Mouse (Mus musculus) lung, embryonic 16.5 days (tissue): ENCODE measurements at regions not wholly inside any gene's neighbourhood (a gene's known extent, or its start where the extent isn't known, plus 50 kb on each side); places are given as distances from the start of the nearest gene placed in this dataset.
A peak's percentile ranks its signal among the peaks of the same experiment; 100 is the strongest.

ENCODE experiments used
- ATAC-seq: fragments of 200-750 bp; cut with Nextera tagmentation; 2 replicates; pipeline ENCODE4 v1.8.0; 2017; ENCODE audit warnings: low read depth, mild to moderate bottlenecking, moderate library complexity
- H3K27ac ChIP-seq: fragments of 300-500 bp; sonication (generic); 2 replicates; pipeline ENCODE4 v1.5.1; 2014; ENCODE audit warnings: mild to moderate bottlenecking, control low read depth, low read length
- H3K27me3 ChIP-seq: fragments of 300-500 bp; sonication (generic); 2 replicates; pipeline ENCODE4 v1.6.1; 2014; ENCODE audit warnings: low read depth, low read length, mixed read lengths; ENCODE audit not compliant: control insufficient read depth, insufficient read depth
- H3K36me3 ChIP-seq: fragments of 300-500 bp; sonication (generic); 2 replicates; pipeline ENCODE4 v1.6.1; 2014; ENCODE audit warnings: low read length; ENCODE audit not compliant: control insufficient read depth, insufficient read depth
- H3K4me1 ChIP-seq: fragments of 300-500 bp; sonication (generic); replicated peaks from 2 replicates; pipeline ENCODE4 v1.6.1; 2014; ENCODE audit warnings: low read length, mixed read lengths; ENCODE audit not compliant: control insufficient read depth, insufficient read depth
- H3K4me2 ChIP-seq: fragments of 300-500 bp; sonication (generic); 2 replicates; pipeline ENCODE4 v1.6.1; 2014; ENCODE audit warnings: low read depth, low read length, control low read depth
- H3K4me3 ChIP-seq: fragments of 300-500 bp; sonication (generic); 2 replicates; pipeline ENCODE4 v1.5.1; 2014; ENCODE audit warnings: mild to moderate bottlenecking, low read length, control low read depth
- H3K9ac ChIP-seq: fragments of 300-500 bp; sonication (generic); 2 replicates; pipeline ENCODE4 v1.6.1; 2014; ENCODE audit warnings: low read length, control low read depth
- H3K9me3 ChIP-seq: fragments of 300-500 bp; sonication (generic); 2 replicates; pipeline ENCODE4 v1.6.1; 2016; ENCODE audit warnings: low read length; ENCODE audit not compliant: control insufficient read depth
- WGBS: fragments of 180-500 bp; shearing (Covaris S2); extraction: QIAGEN DNeasy Blood & Tissue Kit; methylation state at CpG from one replicate; pipeline ENCODE4 v1.1.7; 2014; 5-methylcytosine and 5-hydroxymethylcytosine counted together

DNA sequence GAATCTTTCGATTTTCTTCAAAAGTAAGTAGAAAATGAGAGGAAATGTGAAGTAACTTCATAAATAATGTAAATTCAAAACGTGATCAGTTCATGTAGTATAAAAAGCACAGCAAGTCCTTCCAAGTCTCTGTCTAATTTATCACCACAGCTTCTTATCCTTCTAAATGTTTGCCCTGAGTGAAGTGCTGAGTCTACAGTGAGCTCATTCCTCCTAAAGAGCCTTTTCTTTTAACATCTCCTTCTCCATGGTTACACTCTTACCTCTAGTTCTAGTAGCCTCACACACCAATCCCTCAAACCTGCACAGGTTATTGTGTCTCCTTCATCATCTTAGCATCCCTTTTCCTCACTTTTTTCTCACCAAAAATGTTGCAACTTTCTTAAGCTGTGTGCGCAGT is 375.5 kb downstream of the Pros1 start:
- no peak overlapping the region for H3K27ac ChIP-seq
- no peaks in the 10 kb centered on the region for H3K9me3 ChIP-seq
- 0 out of 2 replicates have a peak, but pooled peaks have one; percentile 59 for ATAC-seq
- H3K9ac ChIP-seq = no peak overlapping the region
- no peaks in the 10 kb centered on the region for H3K4me1 ChIP-seq
- no peaks in the 10 kb centered on the region for H3K27me3 ChIP-seq
- WGBS = 50% methylated on average over 3 of the region's 3 CpGs
- no peak overlapping the region for H3K4me2 ChIP-seq
- H3K36me3 ChIP-seq = no peaks in the 10 kb centered on the region
- no peak overlapping the region for H3K4me3 ChIP-seq

DNA sequence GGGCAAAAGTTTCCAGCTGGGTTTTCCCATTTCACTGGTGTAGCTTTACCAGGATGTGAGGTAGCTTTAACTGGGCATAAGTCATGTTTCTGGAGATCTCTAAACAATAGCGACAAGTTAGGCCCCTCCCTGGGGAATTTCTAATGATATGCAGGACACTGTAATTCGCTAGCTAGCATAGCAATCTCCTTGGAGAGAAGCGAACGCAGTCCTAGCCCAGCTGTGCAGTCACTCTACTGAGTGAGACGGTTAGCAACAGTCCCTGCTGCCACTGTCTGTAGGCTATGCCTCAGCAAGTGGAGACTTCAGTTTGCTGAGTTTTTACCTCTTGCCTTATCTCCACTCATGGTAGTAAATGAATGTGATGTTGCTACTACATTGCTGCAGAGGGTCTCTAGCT is 416.1 kb downstream of the Pros1 start:
- no peak overlapping the region for H3K4me3 ChIP-seq
- no peak for ATAC-seq
- no peak overlapping the region for H3K4me2 ChIP-seq
- H3K4me1 ChIP-seq = no peaks in the 10 kb centered on the region
- no peak overlapping the region for H3K27ac ChIP-seq
- no peaks in the 10 kb centered on the region for H3K36me3 ChIP-seq
- no peaks in the 10 kb centered on the region for H3K27me3 ChIP-seq
- H3K9ac ChIP-seq = no peak overlapping the region
- WGBS = 34% methylated on average over 5 of the region's 5 CpGs
- no peaks in the 10 kb centered on the region for H3K9me3 ChIP-seq

DNA sequence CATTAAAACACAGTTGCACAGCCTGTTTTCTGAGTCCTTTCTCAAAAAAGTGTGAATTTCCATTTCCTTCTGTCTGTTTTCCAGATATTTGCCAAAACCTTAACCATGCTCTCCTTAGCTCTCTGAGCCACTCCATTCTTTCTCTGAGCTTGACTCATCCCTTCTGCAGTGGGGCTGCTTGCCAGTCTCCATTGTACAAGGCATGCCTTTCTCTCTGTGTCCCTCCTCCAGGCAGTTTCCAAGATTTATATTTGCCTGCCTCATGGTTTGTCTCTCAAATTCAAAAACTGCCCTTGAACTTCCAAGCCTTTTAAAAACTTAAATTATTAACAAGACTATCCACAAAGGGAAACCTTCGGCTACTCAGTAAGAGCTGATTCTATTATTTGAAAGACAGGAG is 423.4 kb downstream of the Pros1 start:
- WGBS = 69% methylated on average over 1 of the region's 1 CpGs
- Histone ChIP-seq H3K4me3 (no peak overlapping the region), H3K27ac (no peak overlapping the region)

DNA sequence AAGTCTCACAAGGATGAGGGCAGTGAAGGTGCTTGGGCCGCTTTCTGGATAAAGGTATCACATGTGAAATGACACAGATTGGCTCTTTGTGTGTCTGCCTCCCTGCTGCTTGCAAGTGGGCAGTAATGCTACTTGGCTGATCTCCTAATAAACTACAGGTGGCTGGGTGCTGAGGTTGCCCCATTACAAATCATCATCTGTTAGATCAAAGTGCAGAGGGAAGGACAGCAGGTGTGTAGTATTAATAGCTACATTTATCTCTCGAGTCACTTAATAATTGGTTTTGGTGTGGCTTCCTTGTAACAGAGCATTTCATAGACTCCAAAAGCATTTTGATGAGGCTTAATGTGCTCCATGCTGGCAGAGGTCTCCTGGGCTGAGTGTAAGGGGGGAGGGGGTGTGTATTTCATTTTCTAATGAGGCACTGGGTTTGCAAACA is 424.2 kb downstream of the Pros1 start:
- no peak overlapping the region for H3K9ac ChIP-seq
- H3K36me3 ChIP-seq = no peaks in the 10 kb centered on the region
- no peak for ATAC-seq
- H3K4me1 ChIP-seq = no peaks in the 10 kb centered on the region
- WGBS = 68% methylated on average over 2 of the region's 2 CpGs
- no peak overlapping the region for H3K4me3 ChIP-seq
- no peak overlapping the region for H3K4me2 ChIP-seq
- H3K27me3 ChIP-seq = no peaks in the 10 kb centered on the region
- no peak overlapping the region for H3K27ac ChIP-seq
- H3K9me3 ChIP-seq = no peaks in the 10 kb centered on the region

More for the DNA sequence above, 423.4 kb downstream of the Pros1 start:
- H3K27me3 ChIP-seq = no peaks in the 10 kb centered on the region
- no peaks in the 10 kb centered on the region for H3K9me3 ChIP-seq
- no peaks in the 10 kb centered on the region for H3K4me1 ChIP-seq
- no peak overlapping the region for H3K9ac ChIP-seq
- no peaks in the 10 kb centered on the region for H3K36me3 ChIP-seq
- no peak for ATAC-seq
- H3K4me2 ChIP-seq = no peak overlapping the region

DNA sequence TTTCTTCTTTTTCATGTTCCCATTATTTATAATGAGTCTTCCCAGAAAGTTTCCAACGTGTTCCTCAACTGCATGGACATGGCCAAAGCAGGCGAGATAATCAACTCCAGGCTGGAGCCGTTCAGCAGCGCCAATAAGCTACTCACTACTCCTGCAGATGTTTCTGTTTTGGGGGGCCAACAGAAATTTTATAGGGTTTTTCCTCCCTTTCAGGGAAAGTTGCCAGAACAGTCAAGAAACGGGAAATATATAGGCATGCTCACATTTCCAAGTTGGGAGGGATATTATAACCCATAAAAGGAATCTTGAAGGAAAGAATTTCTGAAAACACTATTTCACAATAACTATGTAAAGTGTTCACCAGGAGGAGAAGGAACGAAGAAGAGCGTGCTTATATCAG is 433.5 kb downstream of the Pros1 start:
- no peaks in the 10 kb centered on the region for H3K36me3 ChIP-seq
- H3K9me3 ChIP-seq = no peaks in the 10 kb centered on the region
- H3K27me3 ChIP-seq = no peaks in the 10 kb centered on the region
- H3K4me3 ChIP-seq = no peak overlapping the region
- no peak overlapping the region for H3K4me2 ChIP-seq
- ATAC-seq = peak; percentile 61; the same call in 1 of the 2 replicates
- no peak overlapping the region for H3K27ac ChIP-seq
- WGBS = 57% methylated on average over 7 of the region's 7 CpGs
- no peak overlapping the region for H3K9ac ChIP-seq
- no peaks in the 10 kb centered on the region for H3K4me1 ChIP-seq

DNA sequence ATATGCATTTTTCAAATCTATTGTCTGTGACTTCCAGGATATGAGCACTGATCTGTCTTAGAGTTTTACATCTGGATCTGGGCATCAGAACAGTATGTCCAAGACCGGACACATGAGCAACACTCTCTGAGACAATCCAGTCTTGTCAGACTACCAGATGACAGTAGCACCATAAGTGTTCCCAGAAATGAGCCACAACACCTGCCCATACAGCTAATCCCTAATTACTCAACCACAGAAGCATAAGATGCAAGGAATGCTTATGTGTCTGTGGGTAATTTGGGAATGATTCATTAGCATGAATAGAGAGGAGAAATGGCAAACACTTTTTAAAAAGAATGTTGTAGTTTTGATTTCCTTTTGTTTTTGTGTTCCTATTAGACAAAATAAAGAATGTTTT is 457.6 kb downstream of the Pros1 start:
- Histone ChIP-seq H3K9ac (no peak overlapping the region), H3K4me2 (no peak overlapping the region), H3K4me3 (no peak overlapping the region), H3K4me1 (no peaks in the 10 kb centered on the region), H3K36me3 (no peaks in the 10 kb centered on the region), H3K27me3 (no peaks in the 10 kb centered on the region), H3K9me3 (no peaks in the 10 kb centered on the region), H3K27ac (no peak overlapping the region)
- ATAC-seq = no peak
- 88% methylated on average over 1 of the region's 1 CpGs for WGBS

DNA sequence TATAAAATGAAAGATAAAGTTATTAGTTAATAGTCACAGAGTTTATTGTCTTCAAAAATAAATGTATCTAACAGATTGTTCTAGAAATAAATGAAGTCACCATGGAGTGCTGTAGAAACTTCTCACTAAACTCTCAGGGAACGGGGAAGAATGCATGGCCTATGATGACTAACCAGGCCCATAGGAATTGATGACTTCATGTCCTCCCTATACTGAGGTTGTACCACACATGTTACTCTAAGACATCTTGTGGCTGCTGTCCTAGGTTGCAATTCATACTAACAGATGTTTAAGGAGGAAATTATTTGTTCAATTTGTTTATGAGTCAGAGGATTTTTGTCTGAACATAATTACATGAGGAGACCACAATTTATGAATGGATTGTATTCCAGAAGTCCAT is 459.4 kb downstream of the Pros1 start:
- Histone ChIP-seq H3K27me3 (no peaks in the 10 kb centered on the region), H3K27ac (no peak overlapping the region), H3K9ac (no peak overlapping the region), H3K4me1 (no peaks in the 10 kb centered on the region), H3K9me3 (no peaks in the 10 kb centered on the region), H3K4me2 (no peak overlapping the region), H3K4me3 (no peak overlapping the region), H3K36me3 (no peaks in the 10 kb centered on the region)
- WGBS = 92% methylated on average over 1 of the region's 1 CpGs
- no peak for ATAC-seq

DNA sequence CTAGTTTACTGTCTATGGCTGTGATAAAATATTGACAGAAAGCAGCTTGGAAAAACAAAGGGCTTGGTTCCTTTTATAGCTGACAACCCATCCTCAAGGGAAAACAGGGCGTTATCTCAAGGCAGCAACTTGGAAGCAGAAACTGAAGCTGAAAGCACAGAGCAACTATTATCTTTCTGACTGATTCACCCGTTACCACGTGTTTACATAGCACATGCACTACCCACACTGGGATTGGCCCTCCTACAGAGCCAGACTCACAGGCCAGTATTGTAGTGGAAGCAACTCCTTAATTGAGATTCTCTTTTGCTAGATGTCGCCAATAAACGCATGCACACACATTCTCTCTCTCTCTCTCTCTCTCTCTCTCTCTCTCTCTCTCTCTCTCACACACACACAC is 465.5 kb downstream of the Pros1 start:
- 52% methylated on average over 5 of the region's 5 CpGs for whole genome bisulfite sequencing
- Histone ChIP-seq H3K4me1 (no peaks in the 10 kb centered on the region), H3K27ac (no peak overlapping the region), H3K4me3 (no peak overlapping the region), H3K9ac (no peak overlapping the region), H3K36me3 (no peaks in the 10 kb centered on the region), H3K27me3 (no peaks in the 10 kb centered on the region), H3K9me3 (no peaks in the 10 kb centered on the region), H3K4me2 (no peak overlapping the region)
- ATAC-seq = no peak

DNA sequence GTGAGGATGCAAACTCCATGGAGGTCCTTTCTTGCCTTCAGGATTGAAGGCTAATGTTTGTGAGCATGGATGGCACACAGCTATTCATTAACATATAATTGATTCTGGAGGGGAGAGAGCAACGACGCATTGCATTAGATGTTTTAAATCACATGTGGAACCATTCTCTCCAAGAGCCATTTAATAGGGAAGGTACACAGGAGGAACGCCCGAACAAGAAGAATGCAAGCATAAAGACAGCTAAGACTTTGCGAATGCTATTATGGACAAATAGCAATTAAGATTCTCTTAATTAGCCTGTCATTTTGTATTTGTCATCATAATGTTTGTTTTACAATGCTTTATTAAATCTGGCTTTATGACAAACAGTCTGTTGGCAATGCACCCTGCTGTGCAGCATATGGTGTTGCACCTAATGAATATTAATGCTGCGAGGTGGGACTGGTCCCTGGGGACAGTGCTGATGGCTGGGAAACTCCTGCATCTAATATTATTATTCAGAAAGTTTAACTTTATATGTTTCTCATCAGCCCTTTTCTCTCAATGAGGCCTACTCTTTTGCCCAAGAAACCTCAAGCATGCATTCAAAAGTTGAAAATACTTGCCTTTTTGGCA is 497.5 kb downstream of the Pros1 start:
- no peak overlapping the region for H3K27ac ChIP-seq
- H3K36me3 ChIP-seq = no peaks in the 10 kb centered on the region
- no peak overlapping the region for H3K9ac ChIP-seq
- 90% methylated on average over 6 of the region's 6 CpGs for whole genome bisulfite sequencing
- no peaks in the 10 kb centered on the region for H3K4me1 ChIP-seq
- H3K9me3 ChIP-seq = no peaks in the 10 kb centered on the region
- H3K4me2 ChIP-seq = no peak overlapping the region
- H3K27me3 ChIP-seq = no peaks in the 10 kb centered on the region
- ATAC-seq = no peak
- no peak overlapping the region for H3K4me3 ChIP-seq

DNA sequence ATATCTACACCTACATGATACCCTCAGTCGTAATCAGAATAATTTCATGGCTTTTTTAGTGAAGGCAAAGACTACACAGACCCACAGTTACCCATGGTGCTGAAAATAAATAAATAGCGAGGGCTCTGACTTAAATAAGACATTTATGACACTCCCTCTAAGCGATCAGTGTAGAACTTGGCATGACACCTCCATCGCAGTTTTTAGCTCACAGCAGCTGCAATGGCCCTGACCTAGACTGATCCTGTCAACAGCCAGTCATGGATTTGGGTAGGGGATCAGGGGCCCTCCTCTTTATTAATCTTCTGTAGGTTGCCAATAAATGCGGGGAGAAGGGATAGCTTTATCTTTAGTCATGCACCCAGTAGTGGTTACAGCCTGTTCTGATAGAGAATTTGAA is 494.1 kb downstream of the Epha3 start:
- Histone ChIP-seq H3K27ac (no peak overlapping the region), H3K4me2 (no peak overlapping the region), H3K9ac (no peak overlapping the region), H3K4me1 (no peaks in the 10 kb centered on the region), H3K9me3 (no peaks in the 10 kb centered on the region), H3K27me3 (no peaks in the 10 kb centered on the region), H3K36me3 (no peaks in the 10 kb centered on the region), H3K4me3 (no peak overlapping the region)
- WGBS = 74% methylated on average over 5 of the region's 5 CpGs
- no peak for ATAC-seq
